Mouse (Mus musculus) liver, adult 2 months (tissue): Measurements from ENCODE around the gene Arhgap27.

ENCODE experiments used
- CTCF ChIP-seq: fragments of 200-500 bp; IDR thresholded peaks from 2 replicates; pipeline ENCODE4 v1.5.1; 2011; ENCODE audit warnings: low read depth, low read length, control low read depth
- POLR2A ChIP-seq: fragments of 200-500 bp; IDR thresholded peaks from 2 replicates; pipeline ENCODE4 v1.6.1; 2011; ENCODE audit warnings: low read length, control low read depth; ENCODE audit not compliant: insufficient read depth; ENCODE audit errors: extremely low read depth

DNA sequence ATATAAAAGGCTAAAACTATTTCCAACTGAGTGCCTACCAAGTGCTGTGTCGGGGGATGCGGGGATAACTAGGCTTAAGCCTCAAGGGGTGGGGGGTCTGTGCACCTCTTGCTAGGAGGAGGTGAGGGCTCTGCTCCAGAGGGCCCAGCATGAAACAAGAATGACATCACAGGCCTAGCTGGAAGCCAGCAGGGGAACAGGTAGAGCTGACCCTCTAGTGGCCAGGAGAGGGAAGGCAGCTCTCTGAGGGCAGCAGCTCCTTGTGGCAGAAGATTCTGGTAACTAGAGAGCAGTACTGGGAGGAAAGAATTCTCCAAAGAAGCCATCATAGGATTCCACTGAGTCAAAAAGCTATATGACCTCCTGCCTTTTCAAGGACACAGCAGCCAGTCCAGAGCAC is 38.7 kb upstream of the Arhgap27 start:
- TF ChIP-seq POLR2A (no peak), CTCF (peak; percentile 92)
